Mouse (Mus musculus) liver, postnatal 0 days (tissue): ENCODE results near the gene Tas2r143.

Experiments used
- CTCF ChIP-seq: sonication (generic); IDR thresholded peaks from 2 replicates; pipeline ENCODE4 v1.5.1; 2016; ENCODE audit warnings: antibody characterized with exemption, low read depth
- EP300 ChIP-seq: IDR thresholded peaks from 2 replicates; pipeline ENCODE4 v1.6.1; 2016; ENCODE audit warnings: antibody characterized with exemption, low read depth, mild to moderate bottlenecking

- TF ChIP-seq CTCF (no peak), EP300 (no peak)
Measured at GRCm38 (mm10) chr6:42383360-42383759, 16.7 kb upstream of the Tas2r143 start.
